Mouse (Mus musculus) T-cell, adult 2 months (primary cell): Measurements from ENCODE around the gene D030056L22Rik.

ENCODE experiments used
- DNase-seq: peaks from one replicate; pipeline ENCODE4 v3.0.0; 2022; ENCODE audit warnings: low spot score

Gene D030056L22Rik

DNA sequence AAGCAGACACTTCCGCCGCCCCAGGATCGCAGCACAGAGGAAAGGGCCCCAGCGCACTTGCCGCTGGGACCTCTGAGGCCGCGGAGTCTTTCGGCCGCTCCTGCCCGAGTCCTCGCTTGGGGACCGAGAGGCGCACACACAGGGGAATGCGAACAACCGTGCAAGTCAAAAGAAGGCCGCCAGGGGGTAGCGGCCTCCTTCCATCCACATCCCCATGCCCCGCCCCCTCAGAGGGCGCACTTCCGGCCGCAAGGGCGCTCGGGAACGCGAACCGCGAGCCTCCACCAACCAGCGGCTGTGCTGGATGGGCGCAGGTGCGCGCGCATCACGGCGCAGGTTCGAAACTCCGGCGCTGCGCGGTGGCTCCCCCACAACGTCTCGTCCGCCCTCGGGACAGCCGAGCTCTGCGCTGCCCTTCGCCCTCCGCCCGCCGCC, at the start of gene D030056L22Rik:
TSS of gene D030056L22Rik (plus strand) at position 328 of the 435 bp plus-strand sequence.
- DNase-seq: peak; percentile 99

DNA sequence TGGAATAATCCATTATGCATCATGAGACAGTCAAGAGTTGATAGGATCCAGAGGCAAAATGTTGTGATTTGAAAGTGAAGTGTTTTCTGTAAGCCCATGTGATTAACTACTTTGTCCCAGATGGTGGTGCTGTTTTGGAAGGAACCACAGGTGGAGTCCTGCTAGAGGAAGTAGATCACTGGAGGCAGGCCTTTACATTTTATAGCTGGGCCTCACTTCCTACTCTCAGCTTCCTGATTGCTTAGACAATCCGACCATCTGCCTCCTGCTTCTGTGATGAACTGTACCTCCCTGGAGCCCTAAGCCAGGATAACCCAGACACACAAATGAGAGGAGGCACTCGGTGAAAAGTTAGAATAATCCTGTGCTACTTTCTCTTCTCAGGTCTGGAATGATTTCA, 49.1 kb upstream of the D030056L22Rik start:
- peak; percentile 4 for DNase-seq

DNA sequence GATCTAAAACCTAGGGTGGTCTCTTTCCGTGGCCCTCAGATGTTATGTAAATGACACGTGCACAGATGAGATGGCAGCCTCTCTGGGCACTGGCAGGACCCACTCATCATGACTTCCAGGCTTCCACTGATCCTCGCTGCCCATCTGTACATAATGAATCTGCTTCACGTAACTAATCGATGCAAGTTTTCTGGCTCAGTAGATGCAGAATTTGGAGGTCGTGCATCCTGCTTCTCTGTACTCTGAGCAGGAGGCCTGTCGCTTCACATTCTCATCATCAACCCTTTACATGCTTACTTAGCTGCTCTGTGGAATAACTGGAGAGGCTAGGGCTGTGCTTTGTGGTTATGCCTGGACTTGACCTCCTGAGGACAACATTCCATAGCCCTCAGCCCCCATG, 46.0 kb upstream of the D030056L22Rik start:
- no peak for DNase-seq

DNA sequence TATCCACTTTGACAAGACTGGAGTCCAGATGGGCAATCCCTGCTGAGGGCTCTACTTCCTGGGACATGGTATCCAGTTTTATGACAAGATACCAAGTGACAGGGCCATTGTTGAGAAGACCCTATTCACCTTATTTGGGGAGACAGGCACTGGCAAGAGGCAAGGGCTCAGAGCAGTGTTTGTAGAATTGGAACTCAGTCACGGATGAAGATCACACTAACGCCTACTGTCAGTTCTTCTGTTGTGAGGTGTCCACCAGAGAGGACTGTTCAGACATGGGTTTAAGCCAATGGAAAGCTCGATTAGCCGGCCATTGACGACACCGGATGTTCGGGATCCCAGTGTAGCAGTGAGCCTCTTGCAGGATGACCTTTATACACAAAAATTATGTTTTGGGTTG, 43.4 kb upstream of the D030056L22Rik start:
- no peak for DNase-seq

DNA sequence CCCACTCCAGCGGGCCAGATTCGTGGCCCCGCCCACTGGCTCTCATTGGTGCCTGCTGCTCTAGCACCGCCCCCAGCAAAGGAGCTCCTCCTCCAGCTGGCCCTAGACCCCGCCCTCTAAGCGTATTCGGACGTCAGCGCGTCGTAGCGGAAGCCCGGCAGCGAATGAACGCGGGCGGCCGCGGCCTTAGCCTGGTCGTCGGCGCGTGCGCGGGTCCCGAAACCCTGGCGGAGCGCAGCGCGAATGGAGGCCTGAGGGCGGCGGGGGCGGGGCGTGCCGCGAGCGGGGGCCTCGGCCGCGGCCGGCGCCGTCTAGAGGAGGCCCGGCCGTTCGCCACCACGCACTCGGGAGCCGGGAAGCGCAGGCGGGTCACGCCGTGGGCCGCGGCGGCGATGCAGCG, 42.4 kb upstream of the D030056L22Rik start, which contains the start of gene Carnmt1:
TSS of gene Carnmt1 (plus strand) at position 157 of the 400 bp plus-strand sequence.
- DNase-seq: peak; percentile 98

DNA sequence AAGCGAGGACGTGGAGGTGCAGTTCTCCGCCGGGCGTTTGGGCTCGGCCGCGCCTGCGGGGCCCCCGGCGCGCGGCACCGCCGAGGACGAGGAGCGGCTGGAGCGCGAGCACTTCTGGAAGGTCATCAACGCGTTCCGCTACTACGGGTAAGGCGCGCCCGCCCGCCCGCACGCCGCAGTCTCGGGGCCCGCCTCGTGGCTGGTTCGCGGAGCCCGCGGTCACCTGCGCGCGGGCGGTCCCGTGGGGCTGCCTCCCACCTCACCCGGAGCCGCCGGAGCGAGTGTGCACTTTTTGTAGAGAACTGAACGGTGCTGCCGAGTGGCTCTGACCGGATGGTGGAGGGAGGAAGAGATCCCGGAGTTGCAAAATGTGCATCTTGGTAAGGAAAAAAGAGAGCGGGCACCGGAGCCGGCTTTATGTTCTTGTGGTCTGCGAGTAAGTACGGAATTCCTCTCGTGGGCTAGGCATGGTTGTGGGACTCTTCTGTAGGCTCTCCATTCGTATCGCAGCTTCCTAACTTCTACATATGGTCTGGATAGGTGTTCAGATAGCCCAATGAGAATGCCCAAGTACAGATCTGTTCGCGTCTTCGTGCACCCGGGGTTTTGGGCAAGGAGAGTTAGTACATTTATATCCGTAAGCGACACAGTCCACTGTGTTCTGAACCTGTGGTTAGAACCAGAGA, 41.8 kb upstream of the D030056L22Rik start:
- DNase-seq: peak; percentile 48

DNA sequence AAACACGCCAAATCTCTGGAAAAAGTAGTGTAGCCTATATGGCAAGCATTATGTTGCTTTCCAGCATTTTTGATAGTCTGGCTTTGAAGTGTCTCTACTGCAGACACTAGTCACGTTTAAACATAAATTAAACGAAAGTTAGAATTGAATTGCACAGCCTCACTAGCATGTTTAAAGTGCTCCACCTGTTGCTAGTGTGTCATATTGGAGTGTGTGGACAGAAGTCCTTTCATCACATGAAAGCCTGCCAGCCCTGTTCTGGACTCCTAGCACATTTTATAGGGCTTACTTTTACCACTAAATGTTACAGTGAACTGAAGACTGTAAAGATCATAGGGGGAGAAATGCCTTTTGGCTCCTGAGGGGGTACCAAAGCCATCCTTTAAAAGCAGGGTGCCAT, 40.5 kb upstream of the D030056L22Rik start:
- DNase-seq: no peak

DNA sequence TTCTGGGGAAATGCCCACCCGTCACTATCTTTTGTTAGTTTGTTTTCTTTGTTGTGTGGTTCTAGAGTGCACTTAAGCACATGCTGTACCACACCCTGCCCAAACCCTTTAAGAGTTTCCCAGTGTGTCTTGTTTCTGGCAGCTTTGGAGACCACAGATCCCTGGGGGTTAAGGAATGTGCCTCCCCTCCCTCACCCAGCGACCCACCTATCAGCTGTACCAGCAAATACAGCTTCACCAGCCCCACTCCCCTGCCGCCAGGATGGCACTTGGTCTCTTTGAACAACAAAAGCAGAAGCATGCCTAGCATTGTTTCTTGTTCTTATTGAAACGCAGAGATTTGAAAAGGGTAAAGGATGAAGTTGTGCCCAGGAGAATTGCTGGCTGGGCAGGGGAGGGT, 39.9 kb upstream of the D030056L22Rik start:
- no peak for DNase-seq

DNA sequence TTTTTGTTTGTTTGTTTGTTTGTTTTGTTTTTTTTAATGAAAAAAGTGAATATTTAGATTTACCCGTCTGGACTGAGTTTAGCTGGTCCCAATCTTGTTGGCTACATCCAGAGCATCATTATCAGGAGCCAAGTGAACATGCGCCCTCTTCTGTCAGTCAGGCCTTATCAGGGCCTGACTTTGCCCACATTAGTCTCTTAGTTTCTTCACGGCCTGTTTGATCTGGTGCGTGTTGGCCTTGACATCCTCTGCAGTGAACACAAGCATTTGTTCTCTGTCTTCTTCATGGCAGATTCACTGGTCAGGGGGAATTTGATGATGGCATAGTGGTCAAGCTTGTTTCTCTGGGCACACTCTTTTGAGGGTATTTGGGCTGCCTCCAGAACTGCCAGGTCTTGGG, 30.9 kb upstream of the D030056L22Rik start:
- no peak for DNase-seq

DNA sequence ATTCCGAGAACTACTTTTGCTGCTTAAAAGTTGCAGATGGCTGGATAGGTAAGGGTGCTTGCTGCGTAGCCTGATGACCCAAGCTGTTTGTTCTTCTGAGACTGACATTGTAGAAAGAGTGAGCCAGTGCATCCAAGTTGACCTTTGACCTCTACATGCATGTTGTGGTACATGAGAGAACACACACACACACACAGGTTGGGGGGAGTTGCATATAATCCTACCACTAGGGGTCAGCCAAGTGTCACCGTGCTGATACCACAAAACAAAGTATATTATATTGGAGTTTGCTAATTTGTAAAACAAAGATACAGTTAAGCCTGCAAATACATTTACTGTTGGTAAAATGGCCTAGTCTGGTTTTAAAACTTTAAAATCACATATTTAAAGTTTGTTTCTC, 25.4 kb upstream of the D030056L22Rik start:
- DNase-seq: peak; percentile 66

DNA sequence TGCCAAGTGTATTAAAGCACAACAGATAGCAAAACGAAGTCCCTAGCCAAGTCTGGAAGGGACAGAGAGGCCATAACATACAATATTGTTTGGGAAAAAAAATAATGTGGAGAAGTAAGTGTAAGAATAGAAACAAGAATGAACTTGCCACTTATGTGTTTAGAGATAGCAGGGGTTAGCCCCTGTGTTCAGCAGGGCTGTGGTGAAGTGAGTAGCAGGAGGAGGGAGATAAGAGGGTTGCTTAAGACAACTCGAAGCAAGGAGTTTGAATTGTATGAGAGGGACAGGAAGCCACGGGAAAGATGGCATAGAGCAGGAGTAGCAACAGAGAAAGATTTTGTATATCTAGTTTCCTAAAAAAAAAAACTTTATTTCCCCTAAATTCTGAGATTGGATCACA, 20.8 kb upstream of the D030056L22Rik start:
- no peak for DNase-seq

DNA sequence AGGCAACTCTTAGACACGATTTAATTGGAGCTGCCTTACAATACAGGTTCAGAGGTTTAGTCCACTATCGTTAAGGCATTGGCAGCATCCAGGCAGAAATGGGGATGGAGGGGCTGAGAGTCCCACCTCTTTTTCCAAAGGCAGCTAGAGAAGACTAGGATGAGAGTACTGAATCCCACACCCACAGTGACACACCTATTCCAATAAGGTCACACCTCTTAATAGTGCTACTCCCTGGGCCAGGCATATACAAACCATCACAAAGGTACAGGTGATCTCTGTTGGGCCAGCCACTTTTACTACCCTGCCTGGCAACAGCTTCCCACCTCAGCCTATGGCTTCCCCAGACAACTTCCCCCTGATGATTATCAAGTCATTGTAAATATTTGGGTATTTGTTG, 20.2 kb upstream of the D030056L22Rik start:
- DNase-seq: no peak

DNA sequence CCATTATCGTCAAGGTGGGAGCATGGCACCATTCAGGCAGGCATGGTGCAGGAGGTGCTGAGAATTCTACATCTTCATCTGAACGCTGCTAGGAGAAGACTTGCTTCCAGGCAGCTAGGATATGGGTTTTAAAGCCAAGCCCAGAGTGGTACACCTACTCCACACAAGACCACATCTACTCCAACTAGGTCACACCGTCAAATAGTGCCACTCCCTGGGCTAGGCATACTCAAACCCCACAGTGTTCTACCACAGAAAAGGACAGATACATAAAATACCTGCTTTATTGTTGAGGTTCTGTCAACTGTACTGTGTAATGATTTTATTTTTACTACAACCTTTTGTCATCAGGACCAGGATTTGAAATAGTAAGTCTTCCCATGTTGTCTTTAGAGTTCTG, 17.9 kb upstream of the D030056L22Rik start:
- DNase-seq: no peak

DNA sequence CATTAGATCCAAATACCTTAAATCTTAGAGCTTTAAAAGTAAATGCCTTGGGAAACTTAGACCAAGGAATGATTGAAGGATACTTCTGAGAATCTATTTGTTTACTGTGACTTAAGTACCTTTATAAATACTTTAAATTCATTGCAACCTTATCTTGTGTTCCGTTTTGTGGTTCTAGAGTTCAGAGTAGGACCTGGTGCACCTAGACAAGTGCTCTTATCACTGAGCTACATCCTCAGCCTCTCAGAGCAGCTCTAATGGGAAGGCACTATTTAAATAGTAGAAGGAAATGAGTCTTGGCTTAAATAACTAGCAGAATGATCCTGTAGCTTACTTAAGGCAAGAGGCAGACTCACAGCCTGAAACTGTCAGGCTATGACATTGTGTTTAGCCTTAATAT, 17.4 kb upstream of the D030056L22Rik start:
- DNase-seq: no peak

DNA sequence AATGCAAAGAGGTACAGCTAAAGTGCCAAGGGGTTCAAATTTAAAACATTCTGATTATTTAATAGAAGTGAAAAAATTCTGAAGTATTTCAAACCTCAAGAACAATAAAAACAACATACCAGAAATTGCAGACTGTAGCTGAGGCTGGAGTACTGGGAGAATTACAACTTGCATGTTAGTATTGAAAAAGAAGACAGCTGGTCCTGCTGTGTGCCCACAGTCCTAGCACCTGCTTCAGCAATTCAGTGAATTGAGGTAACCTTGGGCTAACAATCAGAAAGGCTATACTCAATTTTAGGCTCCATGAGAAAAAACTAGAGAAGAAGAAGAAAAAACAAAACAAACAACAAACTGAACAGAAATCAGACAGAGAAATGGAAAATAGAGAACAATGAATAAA, 4.9 kb upstream of the D030056L22Rik start:
- DNase-seq: no peak

DNA sequence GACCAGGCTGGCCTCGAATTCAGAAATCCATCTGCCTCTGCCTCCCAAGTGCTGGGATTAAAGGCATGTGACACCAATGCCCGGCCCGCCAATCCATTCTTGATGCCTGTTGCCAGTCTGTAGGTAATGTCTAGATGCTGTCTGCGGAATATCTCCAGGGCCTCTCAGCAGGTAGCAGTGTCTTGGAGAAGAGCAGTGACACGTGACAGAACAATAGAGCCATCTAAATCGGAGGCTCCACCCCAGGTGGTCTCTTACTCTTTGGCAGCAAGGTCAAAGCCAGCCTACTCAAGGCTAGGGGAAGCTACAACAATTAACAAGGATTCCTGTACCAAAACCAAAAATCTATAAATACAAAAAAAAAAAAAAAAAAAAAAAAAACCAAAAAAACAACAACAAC, 2.1 kb upstream of the D030056L22Rik start:
- no peak for DNase-seq

DNA sequence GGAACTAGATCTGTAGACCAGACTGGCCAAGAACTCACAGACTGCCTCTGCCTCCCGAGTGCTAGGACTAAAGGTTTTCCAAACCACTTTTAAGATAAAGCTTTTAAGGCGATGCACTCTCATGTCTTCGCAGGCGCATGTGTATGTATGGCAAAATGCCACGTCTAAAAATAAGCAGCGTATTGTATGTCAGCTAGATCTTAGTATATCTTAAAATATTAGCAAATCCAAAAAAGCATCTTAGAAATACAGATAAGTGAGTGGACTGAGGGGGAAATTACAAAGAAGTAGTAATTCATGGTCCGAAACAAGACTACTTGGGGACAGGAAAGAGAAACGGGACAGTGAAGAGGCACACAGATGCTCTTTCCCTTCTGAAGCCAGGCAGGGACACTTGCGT, 1.4 kb upstream of the D030056L22Rik start:
- DNase-seq: no peak

DNA sequence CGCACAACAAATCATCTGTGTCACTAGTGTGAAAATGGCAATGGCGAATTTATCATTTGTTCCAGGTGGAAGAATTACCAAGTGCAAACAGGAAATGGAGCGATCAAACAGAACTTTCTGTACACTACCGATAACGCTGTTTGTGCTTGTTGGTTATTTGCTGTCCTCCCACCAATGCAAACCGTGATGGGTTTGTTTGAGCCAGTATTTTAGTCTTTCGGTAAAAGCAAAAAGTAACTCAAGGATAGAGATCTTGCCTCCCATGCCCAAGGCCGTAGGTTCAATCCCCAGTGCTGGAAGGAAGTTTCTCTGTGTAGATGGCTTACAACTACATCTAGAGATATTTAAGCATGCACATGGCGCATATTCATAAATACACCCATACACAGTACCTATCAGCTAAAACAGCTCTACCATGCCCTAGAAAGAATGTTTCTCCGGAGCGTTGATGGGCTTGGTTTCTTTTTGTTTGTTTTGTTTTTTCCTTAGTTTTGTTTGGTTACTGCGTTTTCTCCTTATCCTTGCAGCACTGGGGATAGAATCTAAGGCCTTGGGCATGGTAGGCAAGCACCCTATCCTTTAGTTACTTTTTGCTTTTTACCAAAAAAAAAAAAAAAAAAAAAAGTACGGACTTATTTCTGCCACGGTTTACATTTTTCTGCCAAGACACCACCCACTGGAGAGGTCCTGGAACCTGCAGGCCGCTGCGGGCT, 684 bp upstream of the D030056L22Rik start:
- DNase-seq: no peak

DNA sequence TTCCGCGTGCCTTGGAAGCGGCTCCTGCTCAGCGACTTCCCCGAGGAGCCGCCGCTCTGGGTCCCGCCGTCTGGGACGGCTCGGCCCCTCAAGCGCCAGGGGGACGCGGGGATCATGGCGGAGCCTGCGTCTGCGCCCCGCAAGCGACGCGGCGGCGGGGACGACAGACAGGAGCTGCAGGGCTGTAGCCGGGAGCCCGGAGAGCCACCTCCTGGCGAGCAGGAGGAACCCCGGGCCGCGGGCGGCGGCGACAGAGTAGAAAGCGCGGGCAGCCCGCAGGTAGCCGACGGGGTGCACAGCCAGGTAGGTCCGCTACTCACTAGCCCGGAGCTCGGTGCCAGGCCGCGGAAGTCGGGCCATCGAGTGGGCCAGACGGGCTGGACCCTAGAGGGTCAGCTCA, 364 bp downstream of the D030056L22Rik start:
- peak; percentile 66 for DNase-seq

DNA sequence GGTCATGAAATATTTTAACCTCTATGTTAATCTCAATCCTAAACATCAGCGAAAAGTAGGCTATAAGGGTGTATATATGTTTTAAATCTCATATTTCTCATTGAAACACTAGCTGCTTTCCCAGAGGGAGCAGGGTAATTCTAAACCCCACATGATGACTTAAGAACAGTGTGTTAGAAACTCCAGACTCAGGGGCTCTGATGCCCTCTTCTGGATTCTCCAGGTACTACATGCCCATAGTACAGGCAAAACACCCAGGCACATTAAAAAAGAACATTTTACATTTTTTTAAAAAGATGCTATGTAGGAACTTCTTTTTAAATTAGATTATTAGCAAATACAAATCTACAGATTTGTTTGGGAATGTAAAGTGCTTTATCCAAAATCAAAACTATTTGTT, 3.4 kb downstream of the D030056L22Rik start:
- DNase-seq: peak; percentile 70

DNA sequence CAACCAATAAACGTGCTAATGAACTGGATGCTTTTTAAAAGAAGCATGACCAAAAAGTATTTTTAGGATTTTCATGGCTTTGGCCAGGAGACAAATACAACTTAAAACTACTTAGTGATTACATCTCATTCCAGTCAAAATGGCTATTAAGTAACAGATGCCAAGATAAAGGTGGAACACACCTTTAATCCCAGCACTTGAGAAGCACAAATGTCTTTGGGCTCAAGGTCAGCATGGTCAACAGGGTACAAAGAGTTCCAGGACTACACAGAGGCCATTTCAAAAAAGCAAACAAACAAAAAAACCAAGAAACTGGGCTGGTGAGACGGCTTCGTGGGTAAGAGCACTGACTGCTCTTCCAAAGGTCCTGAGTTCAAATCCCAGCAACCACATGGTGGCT, 7.3 kb downstream of the D030056L22Rik start:
- DNase-seq: no peak

DNA sequence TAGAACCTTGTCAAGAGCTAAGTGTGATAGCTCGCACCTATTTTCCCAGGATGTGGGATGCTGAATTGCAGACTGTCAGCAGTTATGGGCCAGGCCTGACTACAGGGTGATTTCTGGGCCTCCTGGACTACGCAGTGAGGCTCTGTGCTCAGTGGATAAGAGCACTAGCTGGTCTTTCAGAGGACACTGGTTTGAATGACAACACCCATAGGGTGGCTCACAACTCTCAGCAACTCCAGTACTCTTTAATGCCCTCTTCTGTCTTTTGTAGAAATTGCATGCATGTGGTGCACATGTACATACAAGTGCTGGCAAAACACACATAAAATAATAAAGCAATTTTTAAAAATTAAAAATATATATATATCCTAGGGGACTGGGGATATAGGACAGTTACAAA, 12.2 kb downstream of the D030056L22Rik start:
- DNase-seq: no peak

DNA sequence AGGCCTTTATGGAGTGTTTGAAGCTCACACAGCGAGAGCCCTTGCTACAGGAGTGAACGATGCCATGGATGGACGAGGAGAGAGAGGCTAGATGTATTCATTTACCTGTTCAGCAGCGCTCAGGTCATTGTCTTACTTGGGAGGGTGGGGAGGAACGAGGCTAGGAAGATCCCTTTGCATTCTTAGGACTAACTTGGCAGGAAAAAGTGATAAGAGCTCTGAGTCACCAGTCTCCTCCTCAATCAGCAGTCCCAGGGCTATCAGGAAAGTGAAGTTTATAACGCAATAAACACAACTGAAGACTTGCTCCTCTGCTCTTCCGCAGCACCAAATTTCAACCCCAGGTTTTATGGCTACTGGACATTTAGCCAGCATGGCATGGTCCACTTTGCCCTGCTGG, 17.3 kb downstream of the D030056L22Rik start:
- no peak for DNase-seq

DNA sequence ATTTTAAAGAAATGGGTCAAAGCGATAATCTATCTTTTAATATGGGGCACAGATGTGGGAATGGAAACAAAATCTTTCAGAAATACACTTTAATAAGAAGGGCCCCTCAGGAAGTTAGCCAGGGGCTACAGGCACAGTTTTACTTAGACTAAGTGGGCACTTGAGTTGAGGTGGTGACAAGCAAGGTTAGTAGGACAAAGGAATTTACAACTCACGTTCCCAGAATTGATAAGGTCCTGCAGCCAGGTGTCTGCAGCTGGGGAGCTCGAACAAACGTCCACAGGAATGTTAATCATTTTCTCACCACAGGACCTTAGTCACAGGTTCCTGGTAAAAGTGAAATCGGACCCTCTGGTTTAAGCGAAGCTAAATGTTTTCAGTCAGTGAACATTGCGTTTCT, 18.1 kb downstream of the D030056L22Rik start:
- DNase-seq: no peak
